Mouse (Mus musculus) adrenal gland, adult (tissue): ENCODE measurements around the gene Cox17.

Experiments
- DNase-seq, 2 experiments: peaks; one replicate each; pipeline ENCODE4 v3.0.0; 2022 to 2023; ENCODE audit warnings: low spot score in 1 of 2; ENCODE audit not compliant: inconsistent age in 2 of 2

The Cox17 gene

DNA sequence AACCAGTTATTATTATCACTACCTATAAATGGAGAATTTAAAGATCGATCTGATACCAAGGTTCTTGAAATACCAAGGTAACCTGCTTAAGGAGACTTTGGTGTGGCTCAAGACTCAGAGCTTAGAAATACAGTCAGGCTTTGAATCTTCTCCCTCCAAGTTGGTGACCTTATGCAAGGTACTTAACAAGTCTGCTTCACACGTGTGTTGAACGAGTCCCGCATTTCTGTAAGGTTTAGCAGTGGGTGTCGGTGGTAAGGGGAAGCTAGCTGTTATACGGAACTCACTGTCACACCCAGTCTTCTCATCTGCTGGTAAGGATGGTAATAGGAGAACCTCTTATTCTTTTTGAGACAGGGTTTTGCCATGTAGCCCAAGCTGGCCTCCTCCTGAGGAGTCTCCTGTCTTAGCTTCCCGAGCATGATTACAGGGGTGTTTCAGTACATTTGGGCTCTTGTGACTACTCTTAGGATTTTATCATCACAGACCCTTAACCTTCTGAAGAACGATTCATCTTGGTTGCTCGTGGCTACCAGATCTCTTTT lies 1.5 kb downstream of the Cox17 start:
- DNase-seq, result no peak

DNA sequence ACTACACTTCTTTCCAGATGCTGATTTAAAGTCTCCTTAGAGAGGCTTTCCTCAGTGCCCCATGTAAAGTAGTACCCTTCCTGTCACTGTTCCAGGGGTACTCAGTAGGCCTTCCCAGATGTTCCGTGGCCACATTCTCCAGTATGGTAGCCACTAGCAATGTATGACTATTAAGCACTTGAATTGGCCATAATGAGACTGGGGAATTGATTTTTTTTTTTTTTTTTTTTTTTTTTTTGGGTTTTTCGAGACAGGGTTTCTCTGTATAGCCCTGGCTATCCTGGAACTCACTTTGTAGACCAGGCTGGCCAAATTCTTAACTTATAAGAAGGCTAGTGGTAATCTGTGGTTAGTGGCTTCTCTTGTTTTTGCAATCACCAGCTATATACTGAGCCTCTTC lies 3.1 kb downstream of the Cox17 start:
- peak in 1 of 2 experiments; percentile 18 for DNase-seq

GRCm38 (mm10) chr16:38350361-38350855 lies 3.6 kb downstream of the Cox17 start:
- peak in 1 of 2 experiments; percentile 19 for DNase-seq

GRCm38 (mm10) chr16:38350939-38351338 lies 4.1 kb downstream of the Cox17 start:
- no peak for DNase-seq

DNA sequence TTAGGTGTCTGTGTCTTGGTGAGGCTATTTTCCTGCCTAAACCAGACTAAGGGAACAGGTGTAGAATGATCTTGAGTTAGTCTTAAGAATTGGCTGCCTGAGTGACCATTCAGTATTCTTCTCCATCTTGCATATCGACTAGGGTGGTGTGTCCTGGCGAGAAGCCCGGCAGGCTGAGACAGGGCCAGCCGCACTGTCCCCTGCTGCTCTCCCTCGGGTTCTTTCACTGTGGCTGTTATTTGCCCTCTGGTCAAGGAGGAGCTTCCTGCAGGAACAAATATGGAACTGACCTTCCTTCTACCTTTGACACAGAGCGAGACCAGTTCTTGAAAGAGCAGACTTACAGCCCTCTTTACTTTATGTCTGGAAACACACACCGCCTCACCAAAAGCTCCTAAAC lies 5.2 kb downstream of the Cox17 start:
- peak in 1 of 2 experiments; percentile 63 for DNase-seq

GRCm38 (mm10) chr16:38352851-38353250 lies 6.1 kb downstream of the Cox17 start:
- no peak for DNase-seq

GRCm38 (mm10) chr16:38353642-38354041 lies 6.9 kb downstream of the Cox17 start:
- DNase-seq, result no peak

DNA sequence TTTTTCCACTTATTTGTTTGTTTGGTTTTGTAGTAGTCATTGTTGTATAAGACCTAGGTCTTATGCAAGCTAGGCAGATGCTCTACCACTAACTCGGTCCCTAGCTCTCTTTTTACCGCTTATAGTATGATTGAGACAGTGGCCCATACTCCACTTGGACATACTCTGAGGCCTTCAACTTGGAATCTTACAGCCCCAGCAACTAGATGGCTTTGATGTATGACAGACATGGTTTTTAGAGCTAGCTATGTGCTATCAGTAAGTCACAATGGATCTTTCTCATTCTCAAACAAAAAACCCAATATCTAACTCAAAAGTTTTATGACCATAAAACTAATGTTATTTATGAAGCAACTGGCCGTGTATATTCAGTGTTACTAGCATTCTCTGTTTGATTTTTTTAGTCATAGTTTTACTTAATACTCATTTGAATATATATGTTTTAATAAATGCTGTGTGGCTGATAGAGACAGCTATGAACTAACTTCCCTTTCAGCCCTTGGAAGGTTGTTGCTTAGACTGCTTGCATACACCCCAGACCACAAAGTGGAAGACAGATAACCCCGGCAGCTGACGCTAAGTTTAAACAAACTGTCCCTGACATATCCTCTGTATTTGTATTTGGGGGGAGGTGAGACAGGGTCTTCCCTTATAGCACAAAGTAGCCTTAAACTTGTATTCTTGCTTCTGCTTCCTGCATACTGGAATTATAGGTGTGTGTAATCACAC lies 7.6 kb downstream of the Cox17 start:
- DNase-seq, result no peak

GRCm38 (mm10) chr16:38358256-38358812 lies 11.5 kb downstream of the Cox17 start:
- no peak for DNase-seq

DNA sequence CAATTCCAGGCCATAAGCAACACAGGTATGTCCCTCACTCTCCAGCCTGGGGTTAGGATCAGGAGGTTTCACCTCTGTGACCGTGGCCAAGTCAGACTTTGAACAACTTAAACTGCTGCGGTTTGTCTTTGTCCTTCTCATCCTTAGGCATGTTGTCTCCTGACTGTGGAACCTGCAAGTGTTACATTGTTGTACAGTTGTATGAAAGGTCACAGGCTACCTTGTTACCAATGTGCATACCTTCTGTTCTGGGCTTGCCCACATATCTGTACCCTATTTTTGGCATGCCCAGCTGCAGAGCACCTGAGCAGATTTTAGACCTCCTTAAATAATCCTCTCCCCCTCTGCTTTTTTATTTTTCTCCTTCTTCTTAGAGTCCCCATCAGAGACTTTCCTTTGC lies 12.4 kb downstream of the Cox17 start:
- no peak for DNase-seq

- DNase-seq, result no peak
Measured at GRCm38 (mm10) chr16:38359857-38360256, 13.1 kb downstream of the Cox17 start.

GRCm38 (mm10) chr16:38360317-38360716 lies 13.5 kb downstream of the Cox17 start:
- DNase-seq, result no peak

DNA sequence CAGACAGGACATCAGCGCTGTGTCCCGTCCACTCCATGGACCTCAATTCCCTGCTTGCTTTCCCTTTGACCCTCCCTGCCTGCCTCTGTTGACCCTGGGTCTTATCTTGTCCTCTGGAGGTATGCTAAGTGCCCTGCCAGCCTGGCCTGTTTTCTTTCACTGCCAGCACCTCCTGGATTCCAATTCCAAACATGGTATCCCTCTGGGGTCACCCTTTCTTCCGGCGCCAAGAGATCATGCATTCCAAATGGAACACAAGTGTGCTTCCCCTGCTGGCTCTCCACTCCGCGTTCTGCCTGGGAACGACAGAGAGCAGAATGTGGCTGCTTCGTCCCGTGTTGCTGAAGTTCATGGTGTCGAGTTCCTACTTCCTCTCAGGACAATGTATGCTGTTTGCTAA lies 15.1 kb downstream of the Cox17 start, which contains the start of gene Popdc2:
Gene Popdc2 (plus strand): TSS at position 277 of the 400 bp plus-strand sequence.
- DNase-seq, result no peak

- DNase-seq, result no peak
Measured at GRCm38 (mm10) chr16:38362493-38363255, 15.9 kb downstream of the Cox17 start.

DNA sequence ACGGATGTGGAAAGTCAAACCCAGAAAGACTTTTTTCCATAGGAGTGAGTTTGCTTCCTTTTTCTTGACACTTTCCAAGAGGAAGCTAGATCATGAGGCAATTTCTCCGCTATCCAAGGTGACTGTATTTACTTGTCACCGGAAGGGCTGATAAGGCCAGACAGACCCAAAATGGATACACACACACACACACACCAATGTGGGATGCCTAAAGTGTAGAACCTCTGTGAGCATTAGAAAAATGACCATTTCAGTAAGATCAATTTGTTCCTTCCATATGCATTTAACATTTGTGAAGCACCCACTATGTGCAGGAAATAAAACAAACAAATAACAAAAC lies 16.4 kb downstream of the Cox17 start:
- DNase-seq, result no peak

DNA sequence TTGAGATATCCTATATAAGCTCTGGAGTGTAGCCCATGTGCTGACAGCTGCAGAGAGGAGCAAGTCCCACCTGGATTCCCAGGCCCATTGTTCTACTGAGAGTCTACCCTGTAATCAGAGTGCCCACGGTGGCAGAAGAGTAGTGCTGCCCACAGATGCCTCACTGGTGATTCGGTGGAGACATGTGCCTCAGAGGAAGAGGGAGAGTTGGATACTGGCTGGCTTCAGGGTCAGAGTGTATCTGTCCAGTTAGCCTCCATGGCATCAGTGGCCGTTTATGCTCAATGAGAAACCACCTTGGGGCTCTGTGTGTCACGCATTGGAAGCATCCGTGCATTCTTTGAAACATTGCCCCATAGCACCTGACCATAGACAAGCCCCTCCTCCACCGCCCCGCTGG lies 16.9 kb downstream of the Cox17 start:
- DNase-seq, result no peak

DNA sequence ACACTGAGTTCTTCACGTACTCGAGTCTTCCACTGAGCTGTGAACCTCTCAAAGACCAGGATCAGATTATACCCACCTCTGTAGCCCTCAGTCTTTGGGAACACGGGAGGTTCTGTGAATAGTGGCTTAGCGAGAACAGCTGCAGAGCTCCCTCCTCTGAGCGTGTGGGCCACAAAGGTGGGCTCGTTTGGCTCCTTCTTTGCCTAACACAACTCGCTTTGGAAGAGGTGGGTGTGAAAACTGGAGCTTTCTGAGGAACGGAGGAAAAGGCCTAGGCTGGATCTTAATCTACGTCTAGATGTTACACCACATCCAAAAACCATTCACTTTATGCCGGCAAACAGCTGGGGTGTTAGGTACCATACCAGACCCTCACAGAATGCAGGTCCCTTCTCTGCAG lies 18.6 kb downstream of the Cox17 start:
- no peak for DNase-seq

DNA sequence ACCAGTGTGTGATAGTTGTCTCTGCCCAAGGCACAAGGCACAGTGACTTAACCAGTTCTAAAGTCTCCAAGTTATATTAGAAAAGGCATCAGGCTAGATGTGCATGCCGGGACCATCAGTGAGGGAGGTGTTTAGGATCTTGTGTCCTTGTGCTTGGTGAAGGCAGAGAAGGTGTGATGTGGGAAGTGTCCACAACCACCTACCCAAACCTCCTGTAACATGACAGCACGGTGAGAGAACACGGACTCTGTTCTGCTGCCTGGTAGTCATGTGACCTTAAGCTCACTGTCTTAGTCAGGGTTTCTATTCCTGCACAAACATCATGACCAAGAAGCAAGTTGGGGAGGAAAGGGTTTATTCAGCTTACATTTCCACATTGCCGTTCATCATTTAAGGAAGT lies 19.4 kb downstream of the Cox17 start:
- DNase-seq, result no peak

GRCm38 (mm10) chr16:38368336-38368735 lies 21.5 kb downstream of the Cox17 start:
- DNase-seq, result no peak

- no peak for DNase-seq
Measured at GRCm38 (mm10) chr16:38369000-38369399, 22.2 kb downstream of the Cox17 start.

GRCm38 (mm10) chr16:38369431-38369830 lies 22.6 kb downstream of the Cox17 start:
- DNase-seq, result no peak

- no peak for DNase-seq
Measured at GRCm38 (mm10) chr16:38369992-38370484, 23.2 kb downstream of the Cox17 start.
